In genomic region chr10:121436693-121437092, GRCm38 (mm10) we compare ENCODE assay signal across 11 mouse cellular contexts. TPM values are rescaled to one million over a fixed set of nuclear protein-coding genes. Genes with fewer than 3 reads are reported as not detected.
DNase-seq lines count a peak whose midpoint lies in the region; ATAC-seq and TF ChIP-seq lines count a peak whose summit lies in the region.
"Had no signal": no experiment of that assay in that cellular context is flagged by ENCODE, and none has a peak within 500 bp of the region (broad histone marks: within the 10 kb centered on the region; RNA-seq: fewer than 3 reads in every experiment).

No protein-coding gene starts in this region.

- no peaks in the 10 kb centered on the region for H3K27me3 ChIP-seq in heart, embryonic 14.5 days (ENCODE audit: control insufficient read depth, insufficient read depth, low read length)
- no peaks in the 10 kb centered on the region for H3K27me3 ChIP-seq in lung, embryonic 15.5 days
- no peaks in the 10 kb centered on the region for H3K27me3 ChIP-seq in liver, postnatal 0 days (ENCODE audit: insufficient read depth, low read length)

- TF ChIP-seq CTCF in lung, adult 2 months (IDR thresholded peaks at IDR 0.05; ENCODE audit: insufficient read depth, low read length): no peak
- no peak for TF ChIP-seq CTCF in liver, postnatal 0 days (IDR thresholded peaks at IDR 0.05; ENCODE audit: low read depth)

- no peak overlapping the region for H3K4me3 ChIP-seq in heart, embryonic 14.5 days (ENCODE audit: control insufficient read depth in 1 of 2, insufficient read depth in 1 of 2, low read depth in 1 of 2, low read length in 2 of 2)
- no peak overlapping the region for H3K4me3 ChIP-seq in lung, embryonic 15.5 days
- no peak overlapping the region for H3K4me3 ChIP-seq in lung, adult 2 months (replicated peaks; ENCODE audit: extremely low read depth, low read depth, low read length)
- no peak overlapping the region for H3K4me3 ChIP-seq in liver, postnatal 0 days (ENCODE audit: low read depth, low read length)

- peak overlapping the region; percentile 82 to 87 for H3K27ac ChIP-seq in heart, embryonic 14.5 days (replicated peaks in 1 of 2; ENCODE audit: control insufficient read depth in 1 of 2, insufficient read depth in 1 of 2, low read depth in 2 of 2, low read length in 2 of 2)
- peak overlapping the region; percentile 60 for H3K27ac ChIP-seq in lung, embryonic 15.5 days
- peak overlapping the region; percentile 62; the same call in 1 of the 2 replicates for H3K27ac ChIP-seq in liver, postnatal 0 days (ENCODE audit: low read depth)

- peaks cover 52 to 85% of the 10 kb centered on the region in 2 experiments for H3K4me1 ChIP-seq in heart, embryonic 14.5 days (ENCODE audit: control insufficient read depth in 2 of 2, insufficient read depth in 2 of 2, low read length in 2 of 2)
- H3K4me1 ChIP-seq in lung, embryonic 15.5 days: peaks cover 90% of the 10 kb centered on the region
- peaks cover 35% of the 10 kb centered on the region for H3K4me1 ChIP-seq in lung, adult 2 months (ENCODE audit: control insufficient read depth, insufficient read depth, low read length)
- H3K4me1 ChIP-seq in liver, postnatal 0 days (ENCODE audit: insufficient read depth): peaks cover 44% of the 10 kb centered on the region

- H3K9me3 ChIP-seq in heart, embryonic 14.5 days (ENCODE audit: control insufficient read depth, low read length): no peaks in the 10 kb centered on the region
- H3K9me3 ChIP-seq in lung, embryonic 15.5 days: no peaks in the 10 kb centered on the region
- no peaks in the 10 kb centered on the region for H3K9me3 ChIP-seq in liver, postnatal 0 days (ENCODE audit: low read length)

- TF ChIP-seq EP300 in liver, postnatal 0 days (IDR thresholded peaks at IDR 0.05; ENCODE audit: low read depth): no peak

- peak overlapping the region; percentile 50 for H3K9ac ChIP-seq in heart, embryonic 14.5 days (ENCODE audit: low read length)
- H3K9ac ChIP-seq in lung, embryonic 15.5 days: no peak overlapping the region
- H3K9ac ChIP-seq in liver, postnatal 0 days (replicated peaks): no peak overlapping the region; the same call in 1 of the 2 replicates

- no peak for ATAC-seq in heart, embryonic 14.5 days (ENCODE audit: insufficient number of reproducible peaks, insufficient read depth, low FRiP score, low read depth)
- ATAC-seq in lung, embryonic 15.5 days (ENCODE audit: borderline replicate concordance, extremely low read depth, low FRiP score, low TSS enrichment): no peak
- no peak for ATAC-seq in liver, postnatal 0 days

- no peak for DNase-seq in heart, postnatal 4 days
- DNase-seq in lung, adult 2 months: no peak
- peak; percentile 44 for DNase-seq in hindlimb bud, embryonic 11.5 days (ENCODE audit: extremely low spot score, low read depth, low spot score)
- no peak for DNase-seq in liver, postnatal 0 days
- no peak for DNase-seq in embryo, embryonic 10 days (ENCODE audit: low spot score)
- no peak for DNase-seq in cerebellum, adult 11-12 months
- DNase-seq: adrenal gland, adult 8-10 months; retina, postnatal 1 day had no signal

- no peak for TF ChIP-seq POLR2A in lung, adult 2 months (IDR thresholded peaks at IDR 0.05; ENCODE audit: borderline replicate concordance, extremely low read depth, low read depth, low read length)

- H3K36me3 ChIP-seq in heart, embryonic 14.5 days (ENCODE audit: control insufficient read depth, insufficient read depth, low read length): no peaks in the 10 kb centered on the region
- no peaks in the 10 kb centered on the region for H3K36me3 ChIP-seq in lung, embryonic 15.5 days
- H3K36me3 ChIP-seq in liver, postnatal 0 days (replicated peaks; ENCODE audit: insufficient read depth, low read length): peaks cover 2% of the 10 kb centered on the region

- H3K4me2 ChIP-seq in heart, embryonic 14.5 days (ENCODE audit: low read length): peak overlapping the region; percentile 49; the same call in 1 of the 2 replicates
- H3K4me2 ChIP-seq in lung, embryonic 15.5 days: no peak overlapping the region
- H3K4me2 ChIP-seq in liver, postnatal 0 days (ENCODE audit: low read depth, low read length): peak overlapping the region; percentile 22; the same call in 1 of the 2 replicates
- H3K4me2 ChIP-seq: midbrain, embryonic 11.5 days had no signal

- WGBS in heart, embryonic 14.5 days: 30% methylated on average over 4 of the region's 4 CpGs
- 14% methylated on average over 4 of the region's 4 CpGs for WGBS in lung, embryonic 15.5 days
- 29% methylated on average over 4 of the region's 4 CpGs for WGBS in lung, adult 2 months
- 46% methylated on average over 4 of the region's 4 CpGs for WGBS in liver, postnatal 0 days (ENCODE audit: insufficient replicate concordance)

RNA-seq across cellular contexts. Expression of gene Rassf3, which starts 39.5 kb away (rescaled TPM):
- polyA plus RNA-seq in heart, embryonic 14.5 days (2014; fragmentation: Nextera tagmentation; extraction: Ambion mirVana): 25.1 and 25.3 TPM in 2 replicates
- 10 to 100 TPM; 82.2 to 85.0 TPM for total RNA-seq in heart, postnatal 4 days (2021)
- polyA plus RNA-seq in lung, embryonic 15.5 days (2015; fragmentation: Nextera tagmentation; extraction: Ambion mirVana): 18.3 and 20.8 TPM in 2 replicates
- 66.7 and 97.0 TPM in 2 replicates for polyA plus RNA-seq in lung, adult 2 months (2012; rRNA removed)
- 16.4 and 16.6 TPM in 2 replicates for polyA plus RNA-seq in liver, postnatal 0 days (2015; fragmentation: Nextera tagmentation; extraction: Ambion mirVana)
